Mouse (Mus musculus) embryonic facial prominence, embryonic 11.5 days (tissue): ENCODE results near the gene Lancl2. TPM values are rescaled to one million over a fixed set of nuclear protein-coding genes. Genes with fewer than 3 reads are reported as not detected.

Experiments
- ATAC-seq: fragments of 200-750 bp; cut with Nextera tagmentation; replicated peaks from 2 replicates; pipeline ENCODE4 v1.8.0; 2017; ENCODE audit warnings: low read depth; ENCODE audit not compliant: insufficient number of reproducible peaks, low FRiP score, low TSS enrichment
- DNase-seq: peaks from one replicate; pipeline ENCODE4 v3.0.0-alpha.2; 2015; ENCODE audit warnings: low spot score
- H3K27ac ChIP-seq: fragments of 300-500 bp; sonication (generic); replicated peaks from 2 replicates; pipeline ENCODE4 v1.5.1; 2014; ENCODE audit warnings: mild to moderate bottlenecking, low read depth, low read length, control low read depth
- H3K27me3 ChIP-seq: fragments of 300-500 bp; sonication (generic); 2 replicates; pipeline ENCODE4 v1.6.1; 2014; ENCODE audit warnings: mild to moderate bottlenecking, low read length, moderate library complexity, mixed read lengths; ENCODE audit not compliant: control insufficient read depth, insufficient read depth
- H3K36me3 ChIP-seq: fragments of 300-500 bp; sonication (generic); replicated peaks from 2 replicates; pipeline ENCODE4 v1.6.1; 2014; ENCODE audit warnings: low read depth, mild to moderate bottlenecking, low read length, moderate library complexity, mixed read lengths; ENCODE audit not compliant: control insufficient read depth, insufficient read depth
- H3K4me1 ChIP-seq: fragments of 300-500 bp; sonication (generic); 2 replicates; pipeline ENCODE4 v1.6.1; 2014; ENCODE audit warnings: low read length, mixed read lengths; ENCODE audit not compliant: control insufficient read depth, insufficient read depth
- H3K4me2 ChIP-seq: fragments of 300-500 bp; sonication (generic); 2 replicates; pipeline ENCODE4 v1.6.1; 2014; ENCODE audit warnings: low read depth, mild to moderate bottlenecking, control low read depth, low read length, moderate library complexity
- H3K4me3 ChIP-seq: fragments of 300-500 bp; sonication (generic); 2 replicates; pipeline ENCODE4 v1.5.1; 2014; ENCODE audit warnings: low read depth, low read length, control low read depth
- H3K9ac ChIP-seq: fragments of 300-500 bp; sonication (generic); replicated peaks from 2 replicates; pipeline ENCODE4 v1.6.1; 2014; ENCODE audit warnings: mild to moderate bottlenecking, control low read depth, low read length
- H3K9me3 ChIP-seq: fragments of 300-500 bp; sonication (generic); replicated peaks from 2 replicates; pipeline ENCODE4 v1.6.1; 2016; ENCODE audit warnings: mild to moderate bottlenecking, low read length, inconsistent platforms, mixed read lengths; ENCODE audit not compliant: control insufficient read depth
- WGBS: fragments of 180-500 bp; shearing (Covaris S2); extraction: QIAGEN DNeasy Blood & Tissue Kit; methylation state at CpG from one replicate; pipeline ENCODE4 v1.1.7; 2014; 5-methylcytosine and 5-hydroxymethylcytosine counted together
- polyA plus RNA-seq: library from polyadenylated mRNA; unstranded; fragments of >200 nt; fragmentation: Nextera tagmentation; extraction: Ambion mirVana; gene quantifications from 2 replicates; pipeline ENCODE4 v1.2.1, GENCODE M21; 2014

Gene Lancl2
- polyA plus RNA-seq, 1 experiment from 2014 or later = 51.1 TPM

DNA sequence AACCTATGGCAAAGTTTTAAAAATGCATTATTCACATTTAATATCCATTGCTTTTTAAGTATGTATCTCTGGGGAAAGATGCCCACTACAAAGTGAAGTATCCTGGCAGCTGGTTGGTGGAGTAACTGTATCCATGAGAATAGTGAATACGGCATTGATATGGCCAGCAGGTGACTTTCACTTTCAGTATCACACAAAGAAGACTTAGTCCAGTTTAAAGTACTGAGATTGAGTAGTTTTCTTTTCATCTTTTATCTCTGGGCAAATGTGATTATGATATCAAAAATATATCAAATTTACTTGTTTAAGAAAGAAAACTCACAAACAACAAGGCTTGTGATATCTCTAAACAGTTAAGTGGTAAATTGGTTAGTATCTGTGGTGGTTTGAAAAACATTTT lies 4.4 kb downstream of the Lancl2 start:
- no peak overlapping the region for H3K9ac ChIP-seq
- 92% methylated on average over 1 of the region's 1 CpGs for WGBS
- no peak overlapping the region for H3K4me3 ChIP-seq

DNA sequence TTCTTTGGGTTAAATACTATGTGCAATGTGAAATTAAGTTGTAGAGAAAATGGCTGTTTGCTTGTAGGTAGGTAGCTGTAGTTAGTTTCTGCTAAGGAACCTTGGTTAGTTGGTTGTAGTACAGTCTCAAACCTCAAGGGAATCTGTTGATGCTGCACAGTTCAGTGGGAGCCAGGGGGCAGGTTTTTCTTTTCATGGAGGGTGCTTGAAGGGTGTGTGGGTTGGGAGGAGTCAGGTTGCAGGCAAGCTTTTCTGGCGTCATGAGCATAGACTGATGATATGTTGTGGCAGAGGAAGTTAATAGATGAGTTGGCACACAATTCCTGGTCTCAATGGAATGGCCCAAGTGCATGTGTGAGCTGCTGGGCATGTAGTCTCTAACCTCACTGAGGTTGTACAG lies 9.4 kb downstream of the Lancl2 start:
- no peak for ATAC-seq
- Histone ChIP-seq H3K9me3 (no peaks in the 10 kb centered on the region), H3K4me3 (no peak overlapping the region), H3K4me1 (no peaks in the 10 kb centered on the region), H3K4me2 (no peak overlapping the region), H3K36me3 (no peaks in the 10 kb centered on the region), H3K27me3 (no peaks in the 10 kb centered on the region), H3K9ac (no peak overlapping the region), H3K27ac (no peak overlapping the region)
- 21% methylated on average over 1 of the region's 1 CpGs for WGBS
- no peak for DNase-seq

More for the DNA sequence above, 4.4 kb downstream of the Lancl2 start:
- Histone ChIP-seq H3K27ac (no peak overlapping the region), H3K36me3 (no peaks in the 10 kb centered on the region), H3K4me1 (no peaks in the 10 kb centered on the region), H3K4me2 (no peak overlapping the region), H3K9me3 (no peaks in the 10 kb centered on the region), H3K27me3 (no peaks in the 10 kb centered on the region)
- no peak for DNase-seq
- no peak for ATAC-seq

DNA sequence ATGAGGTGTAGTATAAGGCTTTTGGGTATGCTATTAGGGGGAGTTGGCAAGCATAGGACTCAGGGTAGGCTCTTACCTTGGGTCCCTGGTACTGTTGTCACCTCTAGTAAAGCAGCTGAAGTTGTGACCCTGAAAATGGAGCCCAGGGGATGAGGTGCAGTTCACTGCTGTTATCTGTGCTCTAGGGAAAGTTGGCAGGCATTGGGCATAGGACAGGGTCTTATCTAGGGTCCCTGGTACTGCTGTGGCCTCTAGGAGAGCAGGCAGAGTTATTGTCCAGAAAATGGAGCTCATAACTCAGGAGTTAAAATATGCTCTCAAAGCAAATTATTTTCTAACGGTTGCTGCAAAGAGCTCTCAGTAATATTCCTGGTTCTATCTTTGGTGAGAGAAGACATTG lies 19.0 kb downstream of the Lancl2 start:
- H3K4me3 ChIP-seq = no peak overlapping the region
- no peaks in the 10 kb centered on the region for H3K27me3 ChIP-seq
- H3K4me2 ChIP-seq = no peak overlapping the region
- no peak overlapping the region for H3K27ac ChIP-seq
- H3K9me3 ChIP-seq = no peaks in the 10 kb centered on the region
- H3K9ac ChIP-seq = no peak overlapping the region
- no peaks in the 10 kb centered on the region for H3K4me1 ChIP-seq
- no peak for ATAC-seq
- 94% methylated on average over 1 of the region's 1 CpGs for WGBS
- H3K36me3 ChIP-seq = no peaks in the 10 kb centered on the region; the same call in 1 of the 2 replicates
- no peak for DNase-seq

DNA sequence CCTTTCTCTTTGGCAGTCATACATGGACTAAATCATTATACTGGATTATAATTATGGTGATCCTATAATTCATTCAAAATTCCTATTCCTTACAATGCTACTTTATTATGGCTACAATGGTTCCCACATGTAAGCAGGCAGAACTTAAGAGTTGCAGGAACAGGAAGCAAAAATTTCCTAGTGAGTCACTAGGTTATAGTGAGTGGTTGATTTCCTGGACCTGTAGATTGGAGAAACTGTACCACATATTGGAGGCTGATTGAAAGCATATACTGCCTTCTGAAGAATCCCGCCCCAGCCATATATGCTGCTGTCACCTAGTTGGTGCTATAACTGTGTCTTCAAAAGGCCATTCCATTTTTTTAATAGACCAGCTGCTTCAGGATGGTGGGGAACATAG lies 40.4 kb downstream of the Lancl2 start:
- 86% methylated on average over 1 of the region's 1 CpGs for WGBS
- no peak overlapping the region for H3K4me2 ChIP-seq
- no peak for ATAC-seq
- H3K9ac ChIP-seq = no peak overlapping the region
- no peak overlapping the region for H3K27ac ChIP-seq
- H3K4me1 ChIP-seq = no peaks in the 10 kb centered on the region
- no peak for DNase-seq
- no peaks in the 10 kb centered on the region for H3K27me3 ChIP-seq
- no peak overlapping the region for H3K4me3 ChIP-seq
- H3K9me3 ChIP-seq = no peaks in the 10 kb centered on the region
- H3K36me3 ChIP-seq = no peaks in the 10 kb centered on the region

DNA sequence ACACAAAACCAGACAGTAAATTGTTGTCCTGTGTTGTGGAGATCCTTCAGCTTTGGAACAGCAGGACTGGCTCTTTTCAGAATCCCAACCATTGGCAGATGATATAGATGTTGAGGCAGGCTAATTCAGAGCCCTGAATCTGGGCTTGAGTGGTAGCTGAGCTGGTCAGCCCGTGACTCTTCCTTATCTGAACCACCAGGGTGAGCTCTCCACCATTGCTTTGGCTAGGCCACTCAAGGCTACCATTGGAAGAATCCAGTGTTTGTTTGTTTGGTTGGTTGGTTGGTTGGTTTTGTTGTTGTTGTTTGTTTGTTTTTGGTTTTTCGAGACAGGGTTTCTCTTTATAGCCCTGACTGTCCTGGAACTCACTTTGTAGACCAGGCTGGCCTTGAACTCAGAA lies 41.0 kb downstream of the Lancl2 start:
- WGBS = 81% methylated on average over 2 of the region's 2 CpGs
- Histone ChIP-seq H3K36me3 (no peaks in the 10 kb centered on the region), H3K4me1 (no peaks in the 10 kb centered on the region), H3K9me3 (no peaks in the 10 kb centered on the region), H3K4me2 (no peak overlapping the region), H3K27ac (no peak overlapping the region), H3K9ac (no peak overlapping the region), H3K27me3 (no peaks in the 10 kb centered on the region), H3K4me3 (no peak overlapping the region)
- DNase-seq = no peak
- ATAC-seq = no peak

DNA sequence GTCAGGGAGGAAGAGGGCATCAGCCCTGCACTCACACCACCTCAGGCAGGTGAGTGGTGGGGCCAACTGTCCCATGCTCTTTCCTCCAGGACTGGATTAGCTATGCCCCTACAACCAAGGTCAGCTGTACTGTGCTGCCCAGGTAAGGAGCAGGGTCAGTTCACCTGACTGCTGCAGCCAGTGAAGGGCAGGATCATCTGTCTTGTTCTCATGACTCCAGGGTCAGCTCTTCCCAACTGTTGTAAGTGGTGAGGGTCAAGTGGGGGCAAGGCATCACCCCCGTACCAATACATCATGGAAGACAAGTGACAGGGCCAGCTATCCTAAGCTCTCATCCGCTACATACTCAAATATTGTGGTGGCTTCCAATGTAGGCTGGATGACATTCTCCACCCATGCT lies 41.8 kb downstream of the Lancl2 start:
- Histone ChIP-seq H3K9me3 (no peaks in the 10 kb centered on the region), H3K4me1 (no peaks in the 10 kb centered on the region), H3K4me3 (no peak overlapping the region), H3K27me3 (no peaks in the 10 kb centered on the region), H3K9ac (no peak overlapping the region), H3K36me3 (no peaks in the 10 kb centered on the region), H3K27ac (no peak overlapping the region), H3K4me2 (no peak overlapping the region)
- WGBS = 86% methylated on average over 2 of the region's 2 CpGs
- no peak for DNase-seq
- no peak; the same call in 1 of the 2 replicates for ATAC-seq

DNA sequence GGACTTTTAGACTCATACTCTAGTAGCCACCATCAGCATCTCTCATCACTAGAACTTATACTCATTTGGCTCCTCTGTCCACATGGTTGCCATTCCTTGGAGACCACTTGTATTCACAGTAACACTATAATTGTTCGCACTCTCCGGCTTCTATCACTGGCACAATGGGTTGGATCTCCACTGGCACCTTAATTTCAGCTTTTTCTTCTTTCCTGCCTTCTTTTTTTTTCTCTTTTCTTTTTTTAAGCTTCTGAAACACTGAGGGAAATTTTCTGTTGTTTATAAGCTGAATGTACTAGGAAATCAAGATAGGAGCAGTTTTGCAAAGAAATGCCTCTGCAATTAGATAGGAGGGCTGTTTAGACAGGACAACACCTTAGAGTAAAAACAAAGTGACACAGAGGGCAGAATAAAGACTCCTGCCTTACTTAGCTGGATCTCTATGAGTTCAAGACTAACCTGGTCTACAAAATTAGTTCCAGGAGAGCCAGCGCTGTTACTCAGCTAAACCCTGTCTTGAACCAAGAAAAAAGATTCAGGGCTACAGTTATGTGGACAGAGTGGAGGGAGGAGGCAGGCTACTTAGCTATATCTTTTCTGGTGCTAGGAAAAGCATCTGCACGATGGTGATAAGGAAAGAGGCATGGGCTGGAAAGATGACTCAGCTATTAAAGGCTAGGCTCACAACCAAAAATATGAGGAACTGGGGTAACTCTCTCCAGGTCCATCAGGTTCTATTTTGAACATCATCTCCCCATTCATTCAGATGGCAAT lies 42.8 kb downstream of the Lancl2 start:
- no peak overlapping the region for H3K4me2 ChIP-seq
- no peaks in the 10 kb centered on the region for H3K27me3 ChIP-seq
- ATAC-seq (no peak), DNase-seq (no peak)
- WGBS = 88% methylated on average over 4 of the region's 4 CpGs
- no peaks in the 10 kb centered on the region for H3K9me3 ChIP-seq
- H3K4me1 ChIP-seq = no peaks in the 10 kb centered on the region
- H3K36me3 ChIP-seq = no peaks in the 10 kb centered on the region
- H3K4me3 ChIP-seq = no peak overlapping the region
- no peak overlapping the region for H3K27ac ChIP-seq
- H3K9ac ChIP-seq = no peak overlapping the region

DNA sequence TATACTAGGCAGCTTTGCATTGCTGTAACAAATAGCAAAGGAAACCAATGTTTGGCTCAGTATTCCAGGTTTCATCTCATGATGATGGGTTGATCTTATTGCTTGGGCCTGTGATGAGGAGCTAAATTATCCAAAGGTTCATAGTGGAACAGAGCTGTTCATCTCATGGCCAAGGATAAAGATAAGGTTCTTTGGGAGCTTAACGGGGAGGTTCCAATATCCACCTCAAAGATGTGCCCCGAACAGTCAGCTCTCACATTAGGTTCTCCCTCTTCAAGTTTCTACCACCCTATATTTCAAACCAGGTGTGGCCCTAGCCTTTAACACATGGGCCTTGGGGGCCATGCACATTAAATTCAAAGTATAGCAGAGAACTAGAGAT lies 43.4 kb downstream of the Lancl2 start:
- H3K27ac ChIP-seq = no peak overlapping the region
- H3K9ac ChIP-seq = no peak overlapping the region
- no peak overlapping the region for H3K4me2 ChIP-seq
- H3K27me3 ChIP-seq = no peaks in the 10 kb centered on the region
- H3K36me3 ChIP-seq = no peaks in the 10 kb centered on the region
- 96% methylated on average over 2 of the region's 2 CpGs for WGBS
- no peaks in the 10 kb centered on the region for H3K4me1 ChIP-seq
- no peak overlapping the region for H3K4me3 ChIP-seq
- no peak for DNase-seq
- no peak for ATAC-seq
- no peaks in the 10 kb centered on the region for H3K9me3 ChIP-seq
